Mouse (Mus musculus): ENCODE measurements around the gene Slc9a5.
A peak's percentile ranks its signal among the peaks of the same experiment; 100 is the strongest.

Gene Slc9a5

GRCm38 (mm10) chr8:105413391-105413790, 64.7 kb downstream of the Slc9a5 start, which contains the start of the genes Kctd19 and Lrrc36:
Gene Kctd19 (minus strand): TSS chr8:105413502.
Gene Lrrc36 (plus strand): TSS chr8:105413571.
- peak; percentile 56 for DNase-seq

GRCm38 (mm10) chr8:105418992-105419391, 70.3 kb downstream of the Slc9a5 start:
- DNase-seq: no peak

Data from cerebellum, adult 8-10 months (tissue).